Comparison of ENCODE assay signal across 28 mouse cellular contexts in the genomic region with DNA sequence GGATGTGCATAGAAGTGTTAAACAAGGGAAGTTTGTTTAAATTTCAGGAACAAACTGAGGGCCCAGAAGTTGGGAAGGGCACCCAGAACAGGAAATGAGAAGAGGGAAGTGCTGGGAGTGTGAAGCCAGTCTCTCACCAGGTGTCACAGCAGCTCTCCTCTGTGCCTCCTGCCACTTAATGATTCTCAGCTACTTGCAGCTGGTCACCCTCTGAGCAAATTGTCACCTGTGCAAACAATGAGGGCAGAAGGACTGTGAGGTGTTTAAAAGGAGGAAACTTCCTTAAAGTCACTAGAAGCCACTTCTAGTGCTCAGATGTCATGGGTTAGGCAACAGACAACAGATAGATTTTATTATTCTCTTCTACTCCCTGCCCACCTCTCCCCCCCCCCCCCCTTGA. TPM values are rescaled to one million over a fixed set of nuclear protein-coding genes. Genes with fewer than 3 reads are reported as not detected.
"Had no signal": no experiment of that assay in that cellular context is flagged by ENCODE, and none has a peak within 500 bp of the region (broad histone marks: within the 10 kb centered on the region; RNA-seq: fewer than 3 reads in every experiment).

No protein-coding gene starts in this region.

- H3K27ac ChIP-seq: layer of hippocampus, adult 2 months; limb, embryonic 10.5 days; limb, embryonic 13.5 days; liver, embryonic 12.5 days; liver, embryonic 15.5 days; lung, embryonic 15.5 days; macrophage; midbrain, embryonic 12.5 days; midbrain, embryonic 15.5 days; neural tube, embryonic 12.5 days; neural tube, embryonic 15.5 days had no signal

- H3K9me3 ChIP-seq: limb, embryonic 10.5 days; limb, embryonic 13.5 days; liver, embryonic 12.5 days; liver, embryonic 15.5 days; lung, embryonic 15.5 days; midbrain, embryonic 12.5 days; midbrain, embryonic 15.5 days; neural tube, embryonic 15.5 days had no signal

- ATAC-seq: liver, embryonic 12.5 days; midbrain, embryonic 15.5 days had no signal

- DNase-seq: kidney, adult 8-10 months; kidney, postnatal 14 days; kidney, postnatal 4 days; layer of hippocampus, adult 9-11 months; liver; lung, adult 18-20 months; lung, postnatal 10 days; right cerebral cortex, adult 18-20 months; right cerebral cortex, postnatal 14 days; right cerebral cortex, postnatal 4 days; spleen, adult 18-20 months; thymus, adult 2 months; thymus, postnatal 14 days; thymus, postnatal 4 days had no signal

- H3K4me3 ChIP-seq: layer of hippocampus, adult 2 months; limb, embryonic 10.5 days; limb, embryonic 13.5 days; liver, embryonic 12.5 days; liver, embryonic 15.5 days; lung, embryonic 15.5 days; midbrain, embryonic 12.5 days; midbrain, embryonic 15.5 days; neural tube, embryonic 12.5 days; neural tube, embryonic 15.5 days had no signal

- H3K4me2 ChIP-seq: limb, embryonic 13.5 days; liver, embryonic 12.5 days; liver, embryonic 15.5 days; lung, embryonic 15.5 days; midbrain, embryonic 12.5 days; midbrain, embryonic 15.5 days; neural tube, embryonic 12.5 days; neural tube, embryonic 15.5 days had no signal

- H3K4me1 ChIP-seq: liver, embryonic 15.5 days; midbrain, embryonic 15.5 days; neural tube, embryonic 12.5 days had no signal

- H3K9ac ChIP-seq: limb, embryonic 13.5 days; liver, embryonic 12.5 days; liver, embryonic 15.5 days; lung, embryonic 15.5 days; midbrain, embryonic 12.5 days; midbrain, embryonic 15.5 days; neural tube, embryonic 12.5 days; neural tube, embryonic 15.5 days had no signal

- H3K36me3 ChIP-seq: limb, embryonic 10.5 days; limb, embryonic 13.5 days; liver, embryonic 12.5 days; liver, embryonic 15.5 days; midbrain, embryonic 12.5 days; midbrain, embryonic 15.5 days; neural tube, embryonic 12.5 days; neural tube, embryonic 15.5 days had no signal

RNA-seq across cellular contexts. Expression of a gene that starts 8.5 kb away (rescaled TPM):
- total RNA-seq: megakaryocyte, adult 5-6 weeks had no signal
- polyA plus RNA-seq: macrophage had no signal

RNA-seq across cellular contexts. Expression of a gene that starts 25.7 kb away (rescaled TPM):
- total RNA-seq: layer of hippocampus, adult 2 months; layer of hippocampus, postnatal 25 days; left cerebral cortex, adult 18-20 months; megakaryocyte, adult 5-6 weeks had no signal
- polyA plus RNA-seq: limb, embryonic 10.5 days; limb, embryonic 13.5 days; macrophage had no signal
